Mouse (Mus musculus) cerebellum, adult 11 months (tissue): ENCODE data around the gene Taf1d.
"Not testable (repeated sequence)": the region's sequence is repeated elsewhere in the genome, so short reads cannot be mapped to it uniquely, and the experiment has no call there.

Experiments
- DNase-seq: peaks from one replicate; pipeline ENCODE4 v3.0.0; 2022

Taf1d gene

GRCm38 (mm10) chr9:15305503-15306397 lies at the start of gene Taf1d:
Gene Taf1d (plus strand): TSS chr9:15306214.
- peak; percentile 96 for DNase-seq

DNA sequence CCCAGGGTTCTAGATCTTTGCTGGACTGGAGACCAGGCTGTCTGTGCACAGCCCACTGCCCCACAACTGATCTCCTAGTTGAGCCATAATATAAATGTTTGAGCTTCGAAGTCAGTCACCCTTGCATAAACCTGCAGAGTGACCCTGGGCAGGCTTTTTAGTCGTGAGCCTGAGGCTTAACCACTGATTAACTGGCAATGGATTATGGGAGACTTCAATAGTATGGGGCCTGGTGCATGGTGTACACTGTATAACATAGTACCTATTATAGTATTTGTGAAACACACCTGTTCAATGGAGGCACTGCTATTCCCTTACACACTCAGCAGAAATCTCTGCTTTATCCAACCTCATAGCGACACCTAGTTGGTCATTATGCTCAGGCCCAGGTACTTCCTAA lies 49.8 kb upstream of the Taf1d start:
- DNase-seq = no peak

GRCm38 (mm10) chr9:15261980-15262379 lies 44.0 kb upstream of the Taf1d start:
- DNase-seq = no peak

- peak; percentile 31 for DNase-seq
Observed at GRCm38 (mm10) chr9:15263487-15263886, 42.5 kb upstream of the Taf1d start.

DNA sequence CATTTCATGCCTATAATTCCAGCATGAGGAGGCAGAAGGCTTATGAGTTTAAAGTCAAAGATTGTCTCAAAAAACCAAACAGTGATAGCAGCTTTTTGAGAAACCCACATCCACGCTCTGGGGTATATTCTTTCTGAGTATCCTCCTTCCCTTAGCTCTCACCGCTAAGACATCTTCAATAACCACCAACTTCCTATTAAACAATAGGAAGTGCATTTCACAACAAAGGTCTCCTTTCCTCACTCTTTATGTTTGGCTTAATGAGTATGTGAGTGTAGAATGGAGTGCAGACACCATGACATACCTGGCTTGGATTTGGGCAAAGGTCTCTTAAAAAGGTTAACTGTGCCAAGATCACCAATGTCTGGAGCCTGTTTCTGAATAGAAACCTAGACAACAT lies 32.0 kb upstream of the Taf1d start:
- DNase-seq = no peak

- DNase-seq = no peak
Observed at GRCm38 (mm10) chr9:15276855-15277254, 29.2 kb upstream of the Taf1d start.

DNA sequence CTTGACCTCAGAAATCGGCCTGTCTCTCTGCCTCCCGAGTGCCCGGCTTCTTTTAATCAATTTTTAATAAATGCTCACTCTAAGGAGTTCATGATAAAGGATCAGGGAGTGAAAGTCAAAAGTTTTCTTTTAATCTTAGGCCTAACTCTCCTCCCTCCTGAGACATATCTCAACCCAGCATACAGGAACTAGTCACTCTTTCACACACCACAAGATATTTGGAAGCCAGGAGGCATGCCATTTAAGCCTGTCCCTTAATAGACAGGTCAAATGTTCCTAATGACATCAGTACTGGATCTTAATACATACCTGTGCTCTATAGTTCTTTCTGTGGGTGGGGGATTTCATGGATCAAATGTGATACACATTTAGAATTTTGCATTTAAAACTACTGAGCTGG lies 27.7 kb upstream of the Taf1d start:
- DNase-seq = no peak

GRCm38 (mm10) chr9:15279139-15279648 lies 26.8 kb upstream of the Taf1d start:
- no peak for DNase-seq

GRCm38 (mm10) chr9:15279649-15280490 lies 26.1 kb upstream of the Taf1d start, which contains the start of gene Med17:
Gene Med17 (minus strand): TSS chr9:15279931.
- DNase-seq = peak; percentile 88

GRCm38 (mm10) chr9:15280491-15280879 lies 25.5 kb upstream of the Taf1d start:
- DNase-seq = no peak

DNA sequence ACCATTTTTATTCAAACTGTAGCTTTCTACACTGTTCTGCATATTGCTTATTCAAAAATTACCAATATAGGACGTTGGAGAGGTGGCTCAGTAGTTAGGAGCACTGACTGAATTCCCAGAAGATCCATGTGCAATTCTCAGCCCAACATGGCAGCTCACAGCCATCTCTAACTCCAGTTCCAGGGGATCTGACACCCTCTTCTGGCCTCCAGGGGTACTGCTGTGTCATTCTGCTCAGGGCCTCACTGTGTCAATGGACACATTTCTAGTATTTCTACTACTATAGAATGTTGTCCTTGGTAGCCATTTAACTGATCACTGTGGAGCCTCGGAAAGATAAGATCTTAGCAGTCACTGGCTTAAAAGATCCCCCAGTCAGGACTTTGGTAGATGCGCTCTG lies 20.6 kb upstream of the Taf1d start:
- DNase-seq = no peak

DNA sequence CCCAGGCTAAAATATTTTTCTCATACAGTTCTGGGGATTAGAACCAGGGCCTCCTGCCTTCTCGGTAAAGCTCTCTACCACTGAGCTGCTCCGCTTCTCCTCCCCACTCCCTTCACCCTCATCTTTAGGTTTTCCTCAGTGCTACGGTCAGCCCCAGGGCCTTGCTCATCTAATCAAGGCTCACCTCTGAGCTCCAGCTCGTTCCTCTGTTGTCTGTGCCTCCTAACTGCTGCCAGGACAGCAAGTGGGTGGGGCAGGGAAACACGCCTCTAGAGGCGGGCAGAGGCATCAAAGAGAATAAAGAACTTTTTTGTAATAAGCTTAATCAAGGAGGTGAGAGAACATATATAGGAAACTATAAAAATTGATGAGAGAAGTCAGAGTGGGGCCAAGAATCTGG lies 18.2 kb upstream of the Taf1d start:
- no peak for DNase-seq

DNA sequence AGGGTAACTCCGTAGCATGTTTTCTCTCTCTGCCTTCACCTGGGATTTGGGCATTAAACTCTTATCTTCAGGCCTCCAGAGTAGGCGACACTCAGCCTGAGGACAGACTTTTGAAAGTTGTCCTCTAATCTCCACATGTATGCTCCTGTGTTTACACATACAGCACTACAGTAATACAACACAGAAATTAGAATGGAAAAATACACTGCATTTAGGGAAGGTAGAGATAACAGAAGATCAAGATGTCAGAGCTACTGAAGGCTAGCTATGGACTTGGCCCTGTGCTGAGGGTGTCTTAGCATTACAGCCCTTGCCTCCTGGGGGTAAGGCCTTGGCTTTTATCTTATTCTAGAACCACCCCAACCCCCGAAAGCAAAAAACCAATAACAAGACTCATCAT lies 17.6 kb upstream of the Taf1d start:
- DNase-seq = no peak

DNA sequence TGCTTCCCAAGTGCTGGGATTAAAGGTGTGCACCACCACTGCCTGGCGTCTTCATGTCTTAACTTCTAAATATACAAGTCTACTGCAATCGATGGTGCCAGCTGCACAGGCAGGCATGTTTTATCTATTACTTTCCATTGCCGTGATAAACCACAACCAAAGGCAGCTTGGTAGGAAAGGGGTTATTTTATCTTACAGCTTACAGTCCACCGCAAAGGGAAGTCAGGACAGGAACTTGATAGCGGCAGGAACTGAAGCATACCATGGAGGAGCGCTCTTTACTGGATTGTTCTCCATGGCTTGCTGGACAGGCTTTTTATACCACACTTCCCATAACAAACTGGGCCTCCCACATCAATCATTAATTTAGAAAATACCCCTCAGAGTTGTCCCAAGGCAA lies 16.8 kb upstream of the Taf1d start:
- no peak for DNase-seq

DNA sequence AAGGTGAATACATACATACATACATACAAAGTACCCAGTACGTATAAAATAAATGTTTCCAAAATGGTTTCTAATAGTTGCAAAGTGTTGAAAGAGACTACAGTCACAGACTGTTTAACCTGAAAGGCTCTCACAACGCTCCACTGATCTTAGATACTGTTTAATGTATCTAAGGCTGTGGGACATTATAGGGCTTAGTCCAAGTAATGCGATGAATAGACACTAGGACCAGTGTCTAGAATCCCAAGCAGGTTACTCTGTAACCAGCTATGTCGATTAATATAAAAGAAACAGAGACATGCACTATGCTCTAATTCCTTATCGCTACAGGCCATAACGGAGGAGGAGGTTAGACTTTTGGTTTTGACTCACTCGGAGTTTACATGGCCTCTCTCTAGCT lies 8.9 kb upstream of the Taf1d start:
- DNase-seq = no peak

- no peak for DNase-seq
Observed at GRCm38 (mm10) chr9:15298451-15298850, 7.6 kb upstream of the Taf1d start.

DNA sequence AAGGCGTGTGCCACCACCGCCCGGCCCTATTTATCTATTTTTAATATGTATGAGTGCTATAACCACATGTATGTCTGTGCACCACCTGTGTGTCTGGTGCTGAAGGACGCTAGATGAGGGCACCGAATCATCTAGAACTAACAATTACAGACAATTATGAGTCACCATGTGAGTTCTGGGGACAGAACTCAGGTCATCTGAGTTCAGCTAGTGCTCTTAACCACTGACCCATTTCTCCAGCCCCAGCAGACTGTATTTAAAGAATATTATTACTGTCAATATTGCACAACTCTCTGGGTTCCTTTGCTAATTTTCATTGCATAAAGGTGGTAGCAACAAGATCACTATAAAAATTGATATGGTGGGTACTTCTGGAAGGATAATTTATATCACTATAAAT lies 6.0 kb upstream of the Taf1d start:
- no peak for DNase-seq

DNA sequence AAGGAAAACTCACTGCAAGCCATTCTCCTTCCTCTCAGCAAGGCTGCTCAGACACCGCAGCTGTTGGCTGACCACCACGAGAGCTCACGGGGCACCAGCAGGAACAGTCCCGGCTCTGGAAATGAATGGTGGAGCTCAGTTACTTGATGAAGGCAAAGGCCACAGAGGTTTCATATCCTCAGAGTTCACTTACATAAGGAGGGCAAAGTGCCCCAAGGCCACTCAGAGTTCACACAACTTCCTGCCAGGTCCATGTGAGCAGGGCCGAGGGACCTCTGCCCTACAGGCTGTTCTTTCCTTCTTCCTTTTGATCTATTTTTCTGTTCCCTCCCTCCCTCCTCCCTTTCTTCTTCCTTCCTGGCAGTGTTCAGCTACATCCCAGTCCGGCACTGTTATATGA lies 4.6 kb upstream of the Taf1d start:
- no peak for DNase-seq

DNA sequence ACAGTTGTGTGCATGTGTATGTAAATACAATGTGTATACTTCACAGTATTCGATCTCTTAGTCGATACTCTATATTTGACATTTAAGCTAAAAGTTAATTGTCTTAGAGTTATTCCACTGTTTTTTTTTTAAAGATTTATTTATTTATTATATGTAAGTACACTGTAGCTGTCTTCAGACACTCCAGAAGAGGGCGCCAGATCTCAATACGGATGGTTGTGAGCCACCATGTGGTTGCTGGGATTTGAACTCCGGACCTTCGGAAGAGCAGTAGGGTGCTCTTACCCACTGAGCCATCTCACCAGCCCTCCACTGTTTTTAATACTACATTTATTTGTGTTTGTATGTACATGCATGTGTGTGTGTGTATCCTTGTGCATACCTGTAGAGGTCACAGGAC lies 4.0 kb upstream of the Taf1d start:
- DNase-seq = not testable (repeated sequence)

GRCm38 (mm10) chr9:15302881-15303280 lies 3.1 kb upstream of the Taf1d start:
- no peak for DNase-seq

DNA sequence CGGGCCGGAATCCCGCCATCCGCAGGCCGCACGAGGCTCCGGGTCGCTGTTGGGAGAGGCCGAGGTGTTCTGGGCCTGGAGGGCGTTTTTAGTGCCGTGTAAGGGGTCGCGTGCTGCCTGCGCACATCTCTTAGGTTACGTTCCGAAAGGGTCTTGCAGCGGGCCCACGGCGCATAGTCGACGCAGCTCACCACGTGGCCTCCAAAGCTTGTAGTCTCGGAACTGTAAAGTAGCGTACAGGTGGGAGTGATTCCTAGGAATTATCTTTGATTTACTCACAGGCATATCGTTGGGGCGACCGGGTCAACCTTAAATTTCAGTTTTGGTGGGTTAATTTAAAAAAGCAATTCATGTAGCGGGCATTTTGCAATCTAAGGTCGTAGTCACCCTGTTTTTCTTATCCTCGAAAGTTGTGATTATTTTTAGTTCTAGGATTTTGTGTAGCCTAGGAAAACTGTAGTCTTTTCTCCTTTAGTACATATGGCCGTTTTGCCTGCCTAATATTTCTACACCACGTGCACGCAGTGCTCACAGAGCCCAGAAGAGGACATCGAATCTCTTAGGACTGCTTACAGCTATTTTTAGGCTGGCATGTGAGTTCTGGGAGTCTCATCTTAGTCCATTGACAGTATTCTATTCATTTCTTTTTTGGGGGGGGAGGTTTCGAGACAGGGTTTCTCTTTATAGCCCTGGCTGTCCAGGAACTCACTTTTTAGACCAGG lies 545 bp downstream of the Taf1d start, which contains the start of gene 4931406C07Rik:
Gene 4931406C07Rik (minus strand): TSS at position 51 of the 722 bp plus-strand sequence.
- no peak for DNase-seq

- DNase-seq = no peak
Observed at GRCm38 (mm10) chr9:15307257-15307656, 1.2 kb downstream of the Taf1d start.

- DNase-seq = no peak
Observed at GRCm38 (mm10) chr9:15308254-15308653, 2.2 kb downstream of the Taf1d start.
